Mouse (Mus musculus): ENCODE results near the gene 1700028K03Rik. TPM values are rescaled to one million over a fixed set of nuclear protein-coding genes. Genes with fewer than 3 reads are reported as not detected.

Gene 1700028K03Rik
- polyA plus RNA-seq, 1 experiment from 2014 or later: 0.11 TPM

DNA sequence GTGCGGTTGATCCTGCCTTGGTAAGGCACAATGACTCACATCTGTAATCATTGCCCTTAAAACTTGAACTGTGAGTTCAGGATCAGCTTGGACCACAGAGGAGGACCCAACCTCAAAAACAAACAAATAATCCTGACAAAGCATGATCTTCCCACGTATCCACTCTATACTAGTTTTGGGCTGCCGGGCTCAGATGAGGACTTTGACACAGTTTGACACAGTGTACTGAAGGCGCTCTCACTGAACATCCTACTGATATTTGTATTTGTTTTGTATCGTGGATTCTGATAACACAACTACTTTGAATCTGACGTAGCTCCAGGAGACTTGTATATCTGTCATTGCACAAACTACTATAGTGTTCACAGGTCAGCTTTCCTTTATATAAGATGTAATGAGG, 13.1 kb upstream of the 1700028K03Rik start:
- no peak overlapping the region for H3K27ac ChIP-seq (ENCODE audit: low read length)
- ATAC-seq (ENCODE audit: low read depth): no peak
- H3K9ac ChIP-seq (ENCODE audit: low read depth, low read length): no peak overlapping the region
- H3K4me1 ChIP-seq (ENCODE audit: control insufficient read depth, low read depth, low read length): no peaks in the 10 kb centered on the region
- no peaks in the 10 kb centered on the region for H3K36me3 ChIP-seq (ENCODE audit: control insufficient read depth, insufficient read depth)
- WGBS (ENCODE audit: insufficient replicate concordance): 68% methylated on average over 6 of the region's 6 CpGs
- H3K9me3 ChIP-seq (replicated peaks; ENCODE audit: control insufficient read depth, low read length): no peaks in the 10 kb centered on the region
- no peak overlapping the region for H3K4me3 ChIP-seq (ENCODE audit: low read depth, low read length)
- H3K27me3 ChIP-seq (ENCODE audit: control insufficient read depth, insufficient read depth, low read depth, low read length): no peaks in the 10 kb centered on the region; the same call in 1 of the 2 replicates
- no peak overlapping the region for H3K4me2 ChIP-seq (ENCODE audit: low read depth, low read length)

DNA sequence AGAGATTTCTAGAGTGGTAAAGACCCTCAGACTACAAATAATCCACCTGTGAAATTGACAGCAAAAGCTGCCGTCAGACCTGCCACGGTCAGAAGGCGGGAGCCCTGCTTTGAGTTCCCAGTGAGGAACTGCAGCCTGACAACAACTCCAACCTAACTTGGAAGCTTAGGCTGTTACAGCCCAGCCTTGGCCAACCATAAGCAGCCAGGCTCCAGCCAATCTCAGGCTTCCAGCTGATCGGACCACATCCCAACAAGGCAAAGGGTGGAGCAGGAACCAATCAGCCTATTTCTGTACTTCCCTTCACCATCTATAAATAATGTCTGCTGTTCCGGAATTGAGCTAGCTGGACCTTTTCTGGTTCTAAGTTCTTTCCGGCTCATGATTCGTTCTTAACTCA, 12.6 kb upstream of the 1700028K03Rik start:
- Histone ChIP-seq H3K9me3 (replicated peaks; ENCODE audit: control insufficient read depth, low read length) (no peaks in the 10 kb centered on the region), H3K36me3 (ENCODE audit: control insufficient read depth, insufficient read depth) (no peaks in the 10 kb centered on the region), H3K4me2 (ENCODE audit: low read depth, low read length) (no peak overlapping the region), H3K9ac (ENCODE audit: low read depth, low read length) (no peak overlapping the region), H3K27ac (ENCODE audit: low read length) (no peak overlapping the region), H3K27me3 (ENCODE audit: control insufficient read depth, insufficient read depth, low read depth, low read length) (no peaks in the 10 kb centered on the region; the same call in 1 of the 2 replicates), H3K4me3 (ENCODE audit: low read depth, low read length) (no peak overlapping the region), H3K4me1 (ENCODE audit: control insufficient read depth, low read depth, low read length) (no peaks in the 10 kb centered on the region)
- ATAC-seq (ENCODE audit: low read depth): no peak
- WGBS (ENCODE audit: insufficient replicate concordance): 41% methylated on average over 7 of the region's 7 CpGs

DNA sequence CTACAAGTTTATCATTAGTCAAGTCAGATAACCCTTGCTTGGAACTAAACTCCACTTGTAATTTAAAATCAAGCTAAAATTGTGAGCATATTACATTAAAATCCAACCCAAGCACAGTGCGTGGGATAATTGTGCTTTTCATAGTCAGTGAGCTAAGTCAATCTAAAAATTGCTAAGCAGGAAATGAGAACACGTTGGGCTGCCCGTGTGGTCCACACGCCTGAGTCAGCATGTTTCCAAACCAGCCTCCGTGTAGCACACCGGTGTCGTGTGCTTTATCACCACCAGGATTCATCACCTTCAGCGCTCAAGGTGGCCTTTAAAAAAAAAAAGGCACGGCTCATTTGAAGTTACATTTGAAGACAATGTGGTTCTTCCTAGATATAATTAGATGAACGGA, 10.2 kb upstream of the 1700028K03Rik start:
- Histone ChIP-seq H3K27me3 (ENCODE audit: control insufficient read depth, insufficient read depth, low read depth, low read length) (no peaks in the 10 kb centered on the region; the same call in 1 of the 2 replicates), H3K9ac (ENCODE audit: low read depth, low read length) (no peak overlapping the region), H3K4me3 (ENCODE audit: low read depth, low read length) (no peak overlapping the region), H3K4me1 (ENCODE audit: control insufficient read depth, low read depth, low read length) (no peaks in the 10 kb centered on the region), H3K36me3 (ENCODE audit: control insufficient read depth, insufficient read depth) (no peaks in the 10 kb centered on the region), H3K9me3 (replicated peaks; ENCODE audit: control insufficient read depth, low read length) (no peaks in the 10 kb centered on the region), H3K27ac (ENCODE audit: low read length) (no peak overlapping the region), H3K4me2 (ENCODE audit: low read depth, low read length) (no peak overlapping the region)
- 42% methylated on average over 10 of the region's 10 CpGs for WGBS (ENCODE audit: insufficient replicate concordance)
- ATAC-seq (ENCODE audit: low read depth): no peak

DNA sequence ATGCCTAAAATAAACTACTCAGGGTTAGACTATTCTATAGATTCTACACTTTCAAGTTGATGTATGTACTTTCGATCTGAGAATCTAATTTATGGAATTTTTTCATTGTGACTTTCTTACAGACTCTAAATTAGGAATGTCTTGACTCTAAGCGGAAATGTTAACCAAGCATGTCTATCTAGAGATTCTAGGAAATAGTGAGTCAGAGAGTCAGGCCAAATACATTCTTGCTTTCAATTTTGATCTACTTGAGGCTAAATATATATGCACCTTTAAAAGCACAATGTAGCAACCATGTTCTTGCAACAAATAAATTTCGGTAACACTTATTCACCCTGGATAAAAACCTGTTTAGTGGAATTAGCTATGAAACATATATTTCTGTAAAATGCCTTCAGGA, 5.7 kb upstream of the 1700028K03Rik start:
- H3K9me3 ChIP-seq (replicated peaks; ENCODE audit: control insufficient read depth, low read length): no peaks in the 10 kb centered on the region
- H3K4me1 ChIP-seq (ENCODE audit: control insufficient read depth, low read depth, low read length): no peaks in the 10 kb centered on the region
- H3K27ac ChIP-seq (ENCODE audit: low read length): no peak overlapping the region
- no peak for ATAC-seq (ENCODE audit: low read depth)
- no peak overlapping the region for H3K4me3 ChIP-seq (ENCODE audit: low read depth, low read length)
- WGBS (ENCODE audit: insufficient replicate concordance): 69% methylated on average over 3 of the region's 3 CpGs
- no peaks in the 10 kb centered on the region for H3K36me3 ChIP-seq (ENCODE audit: control insufficient read depth, insufficient read depth)
- H3K4me2 ChIP-seq (ENCODE audit: low read depth, low read length): no peak overlapping the region
- no peaks in the 10 kb centered on the region for H3K27me3 ChIP-seq (ENCODE audit: control insufficient read depth, insufficient read depth, low read depth, low read length)
- H3K9ac ChIP-seq (ENCODE audit: low read depth, low read length): no peak overlapping the region

DNA sequence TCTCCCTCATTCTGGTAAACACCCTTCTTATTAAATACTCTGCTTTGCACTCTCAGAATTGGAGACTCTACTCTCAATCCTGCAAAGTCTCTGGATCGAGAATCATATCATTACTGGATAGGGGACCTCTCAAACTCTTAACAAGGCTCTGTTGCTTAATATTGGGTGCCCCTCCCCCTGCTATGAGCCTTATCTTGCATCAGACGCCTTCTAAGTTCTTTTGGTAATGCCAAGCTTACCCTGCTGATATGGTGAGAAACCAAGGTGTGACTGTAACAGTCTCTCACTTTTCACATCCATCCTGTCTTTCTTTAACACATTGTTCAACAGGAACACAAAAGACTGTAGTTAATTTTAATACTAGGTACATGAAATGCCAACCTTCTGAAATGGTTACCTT, 919 bp upstream of the 1700028K03Rik start:
- Histone ChIP-seq H3K4me3 (ENCODE audit: low read depth, low read length) (no peak overlapping the region), H3K27me3 (ENCODE audit: control insufficient read depth, insufficient read depth, low read depth, low read length) (no peaks in the 10 kb centered on the region), H3K27ac (ENCODE audit: low read length) (no peak overlapping the region), H3K4me2 (ENCODE audit: low read depth, low read length) (no peak overlapping the region), H3K36me3 (ENCODE audit: control insufficient read depth, insufficient read depth) (no peaks in the 10 kb centered on the region), H3K4me1 (ENCODE audit: control insufficient read depth, low read depth, low read length) (no peaks in the 10 kb centered on the region), H3K9ac (ENCODE audit: low read depth, low read length) (no peak overlapping the region), H3K9me3 (replicated peaks; ENCODE audit: control insufficient read depth, low read length) (no peaks in the 10 kb centered on the region)
- WGBS (ENCODE audit: insufficient replicate concordance): 20% methylated on average over 2 of the region's 2 CpGs
- no peak for ATAC-seq (ENCODE audit: low read depth)

DNA sequence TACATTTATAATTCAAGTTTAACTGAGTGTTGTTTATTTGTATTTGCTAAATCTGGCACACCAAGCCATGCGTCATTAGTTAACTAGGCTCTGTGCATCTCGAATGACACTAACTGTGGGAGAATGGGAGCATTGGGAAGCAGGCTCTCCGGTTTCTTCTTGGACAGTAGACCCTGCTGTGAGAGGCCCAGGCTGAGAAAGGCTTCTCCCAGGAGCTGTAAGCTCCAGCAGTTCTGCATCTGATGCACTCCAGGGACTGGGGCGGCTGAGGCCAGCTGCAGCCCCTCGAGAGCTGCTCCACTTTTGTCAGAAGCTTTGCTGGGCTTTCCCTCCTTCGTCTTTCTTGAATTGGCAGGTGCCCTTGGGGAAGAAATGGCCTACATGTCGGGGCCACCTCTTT, 7.2 kb downstream of the 1700028K03Rik start:
- Histone ChIP-seq H3K27ac (ENCODE audit: low read length) (no peak overlapping the region), H3K27me3 (ENCODE audit: control insufficient read depth, insufficient read depth, low read depth, low read length) (no peaks in the 10 kb centered on the region), H3K9me3 (replicated peaks; ENCODE audit: control insufficient read depth, low read length) (no peaks in the 10 kb centered on the region), H3K4me2 (ENCODE audit: low read depth, low read length) (no peak overlapping the region), H3K4me3 (ENCODE audit: low read depth, low read length) (no peak overlapping the region), H3K36me3 (ENCODE audit: control insufficient read depth, insufficient read depth) (no peaks in the 10 kb centered on the region), H3K4me1 (ENCODE audit: control insufficient read depth, low read depth, low read length) (peaks cover 3% of the 10 kb centered on the region), H3K9ac (ENCODE audit: low read depth, low read length) (no peak overlapping the region)
- 63% methylated on average over 7 of the region's 7 CpGs for WGBS (ENCODE audit: insufficient replicate concordance)
- ATAC-seq (ENCODE audit: low read depth): no peak

DNA sequence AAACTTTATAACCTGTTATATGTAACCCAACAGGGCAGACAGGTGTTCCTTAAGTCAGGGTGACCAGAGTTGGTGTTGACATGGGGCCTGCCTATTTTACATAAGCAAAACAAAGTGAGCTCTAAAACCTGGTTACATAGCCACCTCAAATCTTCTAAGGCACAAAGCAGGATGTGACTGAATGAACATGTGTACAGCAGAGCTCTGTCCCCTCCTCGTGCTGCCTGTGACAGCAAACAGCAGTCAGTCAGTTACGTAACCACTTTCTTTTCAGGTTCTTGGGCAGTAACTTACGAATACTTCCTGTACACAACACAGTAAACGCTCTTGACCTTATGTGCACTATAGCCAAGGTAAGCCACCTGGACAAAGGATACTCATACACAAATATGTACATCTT, 11.4 kb downstream of the 1700028K03Rik start:
- Histone ChIP-seq H3K27me3 (ENCODE audit: control insufficient read depth, insufficient read depth, low read depth, low read length) (no peaks in the 10 kb centered on the region), H3K27ac (ENCODE audit: low read length) (no peak overlapping the region), H3K9ac (ENCODE audit: low read depth, low read length) (no peak overlapping the region), H3K4me1 (ENCODE audit: control insufficient read depth, low read depth, low read length) (peaks cover 20% of the 10 kb centered on the region), H3K9me3 (replicated peaks; ENCODE audit: control insufficient read depth, low read length) (no peaks in the 10 kb centered on the region), H3K4me2 (ENCODE audit: low read depth, low read length) (no peak overlapping the region), H3K36me3 (ENCODE audit: control insufficient read depth, insufficient read depth) (no peaks in the 10 kb centered on the region), H3K4me3 (ENCODE audit: low read depth, low read length) (no peak overlapping the region)
- no peak for ATAC-seq (ENCODE audit: low read depth)
- 42% methylated on average over 4 of the region's 4 CpGs for WGBS (ENCODE audit: insufficient replicate concordance)

DNA sequence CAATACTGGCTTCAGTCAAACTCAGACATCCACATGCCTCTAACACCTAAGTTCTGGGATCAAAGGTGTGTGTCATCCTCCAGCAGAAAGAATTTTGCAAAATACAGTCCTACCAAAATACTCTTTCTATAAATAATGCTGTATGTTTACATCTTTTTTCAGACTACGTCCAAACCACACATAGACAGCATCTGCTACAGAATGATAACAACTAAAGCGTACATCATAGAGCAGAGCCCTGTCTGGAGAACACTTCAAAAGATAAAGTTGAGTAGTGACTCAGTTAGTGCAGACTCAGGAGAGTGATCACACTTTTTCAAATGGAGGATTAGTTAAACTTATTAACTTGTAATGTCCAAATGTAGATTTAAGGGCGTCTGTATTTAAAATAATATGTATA, 13.4 kb downstream of the 1700028K03Rik start:
- no peak overlapping the region for H3K9ac ChIP-seq (ENCODE audit: low read depth, low read length)
- peak overlapping the region; percentile 83 for H3K27ac ChIP-seq (ENCODE audit: low read length)
- no peaks in the 10 kb centered on the region for H3K27me3 ChIP-seq (ENCODE audit: control insufficient read depth, insufficient read depth, low read depth, low read length)
- peaks cover 20% of the 10 kb centered on the region for H3K4me1 ChIP-seq (ENCODE audit: control insufficient read depth, low read depth, low read length)
- WGBS (ENCODE audit: insufficient replicate concordance): 24% methylated on average over 3 of the region's 3 CpGs
- ATAC-seq (ENCODE audit: low read depth): peak; percentile 100
- no peaks in the 10 kb centered on the region for H3K9me3 ChIP-seq (replicated peaks; ENCODE audit: control insufficient read depth, low read length)
- H3K4me3 ChIP-seq (ENCODE audit: low read depth, low read length): no peak overlapping the region
- no peaks in the 10 kb centered on the region for H3K36me3 ChIP-seq (ENCODE audit: control insufficient read depth, insufficient read depth)
- peak overlapping the region; percentile 36 for H3K4me2 ChIP-seq (ENCODE audit: low read depth, low read length)

DNA sequence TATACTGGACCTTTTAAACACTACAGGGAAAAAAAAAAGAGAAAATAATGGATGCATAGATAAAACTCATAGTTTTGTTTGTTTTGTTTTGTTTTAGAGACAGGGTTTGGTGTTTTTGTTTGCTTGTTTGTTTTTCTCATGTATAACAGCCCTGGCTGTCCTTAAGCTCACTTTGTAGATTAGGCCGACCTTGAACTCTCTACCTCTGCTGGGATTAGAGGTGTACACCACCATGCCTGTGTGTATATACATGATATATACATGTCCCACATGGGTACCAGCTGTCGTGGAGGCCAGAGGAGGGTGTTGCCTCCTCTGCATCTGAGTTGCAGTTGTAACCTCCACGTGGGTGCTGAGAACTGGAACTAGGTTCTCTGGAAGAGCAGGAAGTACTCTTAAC, 13.9 kb downstream of the 1700028K03Rik start:
- WGBS (ENCODE audit: insufficient replicate concordance): 57% methylated on average over 3 of the region's 3 CpGs
- Histone ChIP-seq H3K27me3 (ENCODE audit: control insufficient read depth, insufficient read depth, low read depth, low read length) (no peaks in the 10 kb centered on the region), H3K9ac (ENCODE audit: low read depth, low read length) (no peak overlapping the region), H3K36me3 (ENCODE audit: control insufficient read depth, insufficient read depth) (no peaks in the 10 kb centered on the region), H3K9me3 (replicated peaks; ENCODE audit: control insufficient read depth, low read length) (no peaks in the 10 kb centered on the region), H3K4me1 (ENCODE audit: control insufficient read depth, low read depth, low read length) (peaks cover 20% of the 10 kb centered on the region), H3K27ac (ENCODE audit: low read length) (peak overlapping the region; percentile 81), H3K4me3 (ENCODE audit: low read depth, low read length) (no peak overlapping the region), H3K4me2 (ENCODE audit: low read depth, low read length) (no peak overlapping the region)
- peak; percentile 48 for ATAC-seq (ENCODE audit: low read depth)
